Mouse (Mus musculus): ENCODE data around the gene Ctr9.

Gene Ctr9

GRCm38 (mm10) chr7:111028281-111029045 lies at the start of gene Ctr9:
TSS of gene Ctr9 (plus strand) at chr7:111028951.
- peak; percentile 92 for DNase-seq

GRCm38 (mm10) chr7:110981036-110981435 lies 47.7 kb upstream of the Ctr9 start:
- no peak for DNase-seq

GRCm38 (mm10) chr7:110982053-110982705 lies 46.6 kb upstream of the Ctr9 start, which contains the start of gene Mrvi1:
TSS of gene Mrvi1 (minus strand) at chr7:110982461.
- DNase-seq, result no peak

- DNase-seq, result peak; percentile 29
Observed at GRCm38 (mm10) chr7:110982764-110983163, 46.0 kb upstream of the Ctr9 start.

- no peak for DNase-seq
Observed at GRCm38 (mm10) chr7:110983621-110984020, 45.1 kb upstream of the Ctr9 start.

- DNase-seq, result no peak
Observed at GRCm38 (mm10) chr7:110985581-110986265, 43.0 kb upstream of the Ctr9 start.

GRCm38 (mm10) chr7:110988081-110988480 lies 40.7 kb upstream of the Ctr9 start:
- peak; percentile 67 for DNase-seq

- no peak for DNase-seq
Observed at GRCm38 (mm10) chr7:110989286-110989879, 39.4 kb upstream of the Ctr9 start.

- DNase-seq, result no peak
Observed at GRCm38 (mm10) chr7:110990356-110991220, 38.2 kb upstream of the Ctr9 start.

GRCm38 (mm10) chr7:110991221-110991494 lies 37.6 kb upstream of the Ctr9 start:
- no peak for DNase-seq

- no peak for DNase-seq
Observed at GRCm38 (mm10) chr7:110998887-110999827, 29.6 kb upstream of the Ctr9 start.

- DNase-seq, result no peak
Observed at GRCm38 (mm10) chr7:111004136-111004840, 24.5 kb upstream of the Ctr9 start.

- DNase-seq, result no peak
Observed at GRCm38 (mm10) chr7:111014039-111014605, 14.6 kb upstream of the Ctr9 start.

GRCm38 (mm10) chr7:111014893-111015292 lies 13.9 kb upstream of the Ctr9 start:
- peak; percentile 82 for DNase-seq

- DNase-seq, result no peak
Observed at GRCm38 (mm10) chr7:111015731-111016130, 13.0 kb upstream of the Ctr9 start.

- peak; percentile 20 for DNase-seq
Observed at GRCm38 (mm10) chr7:111016921-111017320, 11.8 kb upstream of the Ctr9 start.

- no peak for DNase-seq
Observed at GRCm38 (mm10) chr7:111020814-111021213, 7.9 kb upstream of the Ctr9 start.

- peak; percentile 43 for DNase-seq
Observed at GRCm38 (mm10) chr7:111024068-111024594, 4.6 kb upstream of the Ctr9 start.

- DNase-seq, result no peak
Observed at GRCm38 (mm10) chr7:111024912-111025311, 3.8 kb upstream of the Ctr9 start.

- peak; percentile 27 for DNase-seq
Observed at GRCm38 (mm10) chr7:111029046-111029553, 349 bp downstream of the Ctr9 start.
